Mouse (Mus musculus) adrenal gland, adult 18-20 months (tissue): ENCODE results near the gene Lpar1. TPM values are rescaled to one million over a fixed set of nuclear protein-coding genes. Genes with fewer than 3 reads are reported as not detected.

Experiments
- DNase-seq, 2 experiments: peaks; one replicate each; pipeline ENCODE4 v3.0.0; 2021 to 2022; ENCODE audit warnings: low spot score in 2 of 2
- total RNA-seq, 2 experiments: library from RNA; stranded (reverse); gene quantifications; 1 replicate in 1 of 2; 2 replicates in 1 of 2; pipeline ENCODE4 v1.2.3; 2021

The Lpar1 gene
- total RNA-seq, 2 experiments from 2014 or later: 19.1 to 22.8 TPM

GRCm38 (mm10) chr4:58508833-58509232, 44.9 kb downstream of the Lpar1 start:
- DNase-seq: no peak

- no peak for DNase-seq
Measured at GRCm38 (mm10) chr4:58507536-58507935, 46.2 kb downstream of the Lpar1 start.

- no peak for DNase-seq
Measured at GRCm38 (mm10) chr4:58506539-58507527, 46.9 kb downstream of the Lpar1 start.

- DNase-seq: no peak
Measured at GRCm38 (mm10) chr4:58504250-58504649, 49.4 kb downstream of the Lpar1 start.

GRCm38 (mm10) chr4:58501012-58501777, 52.5 kb downstream of the Lpar1 start:
- DNase-seq: no peak

GRCm38 (mm10) chr4:58499831-58500230, 53.9 kb downstream of the Lpar1 start:
- DNase-seq: no peak

GRCm38 (mm10) chr4:58499241-58499640, 54.5 kb downstream of the Lpar1 start:
- DNase-seq: no peak

GRCm38 (mm10) chr4:58498734-58499133, 55.0 kb downstream of the Lpar1 start:
- no peak for DNase-seq

- no peak for DNase-seq
Measured at GRCm38 (mm10) chr4:58497284-58497683, 56.4 kb downstream of the Lpar1 start.

- DNase-seq: no peak
Measured at GRCm38 (mm10) chr4:58496743-58497142, 57.0 kb downstream of the Lpar1 start.

- no peak for DNase-seq
Measured at GRCm38 (mm10) chr4:58491742-58492141, 62.0 kb downstream of the Lpar1 start.

GRCm38 (mm10) chr4:58490374-58490773, 63.3 kb downstream of the Lpar1 start:
- DNase-seq: no peak

GRCm38 (mm10) chr4:58478564-58478963, 75.1 kb downstream of the Lpar1 start:
- no peak for DNase-seq

- DNase-seq: no peak
Measured at GRCm38 (mm10) chr4:58477691-58478090, 76.0 kb downstream of the Lpar1 start.

GRCm38 (mm10) chr4:58471203-58471910, 82.3 kb downstream of the Lpar1 start:
- no peak for DNase-seq

- no peak for DNase-seq
Measured at GRCm38 (mm10) chr4:58469651-58470592, 83.8 kb downstream of the Lpar1 start.

GRCm38 (mm10) chr4:58469035-58469434, 84.7 kb downstream of the Lpar1 start:
- no peak for DNase-seq

- DNase-seq: no peak
Measured at GRCm38 (mm10) chr4:58465586-58465985, 88.1 kb downstream of the Lpar1 start.

GRCm38 (mm10) chr4:58464390-58465164, 89.1 kb downstream of the Lpar1 start:
- DNase-seq: peak in 1 of 2 experiments; percentile 33
